Mouse (Mus musculus) layer of hippocampus, postnatal 14 days (tissue): ENCODE data around the gene Tchhl1. TPM values are rescaled to one million over a fixed set of nuclear protein-coding genes. Genes with fewer than 3 reads are reported as not detected.
"Not testable (repeated sequence)": the region's sequence is repeated elsewhere in the genome, so short reads cannot be mapped to it uniquely, and the experiment has no call there.

Experiments used
- DNase-seq, 2 experiments: peaks; one replicate each; pipeline ENCODE4 v3.0.0; 2021 to 2022; ENCODE audit warnings: low spot score in 2 of 2, mixed read lengths in 1 of 2
- long read RNA-seq, 2 experiments: library from polyadenylated mRNA; stranded (forward); transcript quantifications; one replicate each; pipeline ENCODE4 v2.0.0; 2021
- total RNA-seq, 2 experiments: library from RNA; stranded (reverse); gene quantifications; 2 replicates each; pipeline ENCODE4 v1.2.3; 2021

Gene Tchhl1
- not detected for total RNA-seq
- long read RNA-seq, experiment 1: 0 reads
- long read RNA-seq, experiment 2: 0 reads

DNA sequence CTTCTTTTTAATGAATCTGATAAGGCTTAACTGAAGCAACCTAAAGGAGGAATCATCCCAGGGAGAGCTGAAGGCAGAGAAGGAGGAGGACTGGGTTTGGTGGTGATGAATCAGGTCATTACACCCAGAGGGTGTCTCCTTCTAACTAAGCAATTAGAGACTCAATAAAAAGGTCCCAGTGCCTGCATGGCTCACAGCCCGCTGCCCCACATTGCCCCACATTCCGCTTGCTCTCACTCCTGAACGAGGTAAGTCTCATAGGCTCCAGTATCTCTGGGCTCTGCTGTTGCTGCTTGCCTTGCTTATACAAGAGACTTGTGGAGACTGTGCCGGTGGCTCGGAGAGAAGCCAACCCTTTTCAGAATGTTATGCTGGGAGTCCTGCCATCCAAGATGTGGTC is at the start of gene Tchhl1:
TSS of gene Tchhl1 (plus strand) at position 194 of the 400 bp plus-strand sequence.
- no peak for DNase-seq

- DNase-seq: no peak
Observed at GRCm38 (mm10) chr3:93431673-93432072, 36.9 kb upstream of the Tchhl1 start.

GRCm38 (mm10) chr3:93442030-93442429 is 26.5 kb upstream of the Tchhl1 start, which contains the start of gene Tchh:
Tchh (plus strand) TSS chr3:93442330.
- no peak for DNase-seq

GRCm38 (mm10) chr3:93443501-93444101 is 25.0 kb upstream of the Tchhl1 start:
- DNase-seq: peak; percentile 2 to 16

GRCm38 (mm10) chr3:93444343-93445164 is 24.0 kb upstream of the Tchhl1 start:
- DNase-seq: peak; percentile 46 to 56

- DNase-seq: peak; percentile 7 to 12
Observed at GRCm38 (mm10) chr3:93445165-93445705, 23.3 kb upstream of the Tchhl1 start.

GRCm38 (mm10) chr3:93446128-93446755 is 22.3 kb upstream of the Tchhl1 start:
- peak; percentile 11 to 12 for DNase-seq

DNA sequence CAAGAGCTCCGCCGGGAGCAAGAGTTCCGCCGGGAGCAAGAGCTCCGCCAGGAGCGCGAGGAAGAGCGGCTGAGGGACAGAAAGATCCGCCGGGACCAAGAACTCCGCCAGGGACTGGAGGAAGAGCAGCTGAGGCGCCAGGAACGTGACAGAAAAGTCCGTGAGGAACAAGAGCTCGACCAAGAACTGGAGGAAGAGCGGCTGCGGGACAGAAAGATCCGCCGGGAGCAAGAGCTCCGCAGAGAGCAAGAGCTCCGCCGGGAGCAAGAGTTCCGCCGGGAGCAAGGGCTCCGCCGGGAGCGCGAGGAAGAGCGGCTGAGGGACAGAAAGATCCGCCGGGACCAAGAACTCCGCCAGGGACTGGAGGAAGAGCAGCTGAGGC is 21.8 kb upstream of the Tchhl1 start:
- DNase-seq: not testable (repeated sequence)

DNA sequence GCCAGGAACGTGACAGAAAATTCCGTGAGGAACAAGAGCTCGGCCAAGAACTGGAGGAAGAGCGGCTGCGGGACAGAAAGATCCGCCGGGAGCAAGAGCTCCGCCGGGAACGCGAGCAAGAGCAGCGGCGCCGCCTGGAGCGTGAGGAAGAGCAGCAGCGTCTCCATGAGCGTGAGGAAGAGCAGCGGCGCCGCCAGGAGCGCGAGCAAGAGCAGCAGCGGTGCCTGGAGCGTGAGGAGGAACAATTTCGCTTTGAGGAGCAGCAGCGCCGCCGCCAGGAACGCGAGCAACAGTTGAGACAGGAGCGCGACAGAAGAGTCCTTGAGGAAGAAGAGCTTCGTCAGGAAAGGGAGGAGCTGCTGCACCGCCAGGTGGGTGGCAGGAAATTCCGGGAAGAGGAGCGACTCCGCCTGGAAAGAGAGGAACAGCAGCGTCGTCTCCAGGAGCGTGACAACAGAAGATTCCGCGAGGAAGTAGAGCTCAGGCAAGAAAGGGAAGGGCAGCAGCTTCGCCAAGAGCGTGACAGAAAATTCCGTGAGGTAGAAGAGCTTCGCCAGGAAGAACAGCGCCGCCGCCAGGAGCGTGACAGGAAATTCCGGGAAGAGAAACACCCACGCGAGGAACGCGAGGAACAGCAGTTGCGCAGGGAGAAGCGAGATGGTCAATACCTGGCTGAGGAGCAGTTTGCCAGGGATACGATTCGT is 21.3 kb upstream of the Tchhl1 start:
- peak; percentile 43 to 50 for DNase-seq

GRCm38 (mm10) chr3:93466556-93466955 is 2.0 kb upstream of the Tchhl1 start:
- DNase-seq: no peak

DNA sequence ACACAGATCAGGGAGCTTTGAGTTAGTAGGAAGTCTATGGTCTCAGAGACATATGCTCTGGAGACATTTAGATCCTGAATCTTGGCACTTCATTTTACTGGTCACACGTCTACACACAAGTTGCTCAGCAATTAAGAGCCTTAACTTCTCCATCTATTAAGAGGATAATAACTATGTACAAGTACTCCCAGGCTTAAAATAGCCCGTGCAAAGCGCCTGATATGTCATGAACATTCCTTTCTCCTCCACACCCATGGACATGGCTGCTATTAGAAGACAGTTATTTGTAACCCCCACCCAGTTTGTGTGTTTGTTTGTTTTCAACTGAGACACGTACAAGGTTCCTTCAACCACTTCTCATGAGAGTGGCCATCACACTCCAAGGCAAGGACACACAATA is 1.4 kb upstream of the Tchhl1 start:
- no peak for DNase-seq

DNA sequence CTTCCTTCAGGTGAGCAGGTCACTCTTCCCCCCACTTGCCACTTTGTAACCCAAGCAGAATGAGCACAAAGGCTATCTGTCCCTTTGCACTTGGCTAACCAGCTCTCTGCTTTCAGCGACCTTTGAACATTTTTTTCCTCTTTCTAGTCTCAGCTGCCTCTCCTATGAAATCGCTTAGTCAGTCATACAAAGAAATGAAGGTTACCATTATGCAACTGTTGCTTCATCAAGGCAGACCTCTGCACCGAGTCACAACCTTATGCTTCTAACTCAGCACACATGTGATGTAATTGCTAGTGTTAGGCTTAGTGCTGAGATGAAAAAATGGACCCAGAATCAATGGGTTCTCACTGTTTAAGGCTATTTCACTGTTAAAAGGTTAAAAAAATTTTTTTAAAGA is 1.1 kb downstream of the Tchhl1 start:
- DNase-seq: no peak

DNA sequence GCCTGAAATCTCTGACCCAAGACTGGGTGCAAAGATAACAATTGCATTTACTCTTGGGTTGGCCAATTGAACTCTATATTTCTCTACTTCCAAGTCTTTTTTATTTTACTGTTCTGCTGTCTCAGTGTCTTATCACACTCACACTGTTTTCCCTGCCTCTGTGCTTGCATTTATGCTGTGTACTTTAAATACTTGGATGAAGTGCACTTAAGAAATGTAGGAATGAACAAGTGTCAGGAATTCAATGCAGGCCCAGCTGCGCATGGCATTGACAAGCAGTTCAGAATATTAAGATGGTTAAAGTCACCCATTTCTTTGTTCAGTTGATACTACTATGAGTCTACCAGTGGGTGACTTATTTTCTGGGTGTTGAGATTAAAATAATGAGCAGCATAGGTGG is 11.5 kb downstream of the Tchhl1 start:
- no peak for DNase-seq

GRCm38 (mm10) chr3:93481982-93482616 is 13.5 kb downstream of the Tchhl1 start:
- DNase-seq: no peak

DNA sequence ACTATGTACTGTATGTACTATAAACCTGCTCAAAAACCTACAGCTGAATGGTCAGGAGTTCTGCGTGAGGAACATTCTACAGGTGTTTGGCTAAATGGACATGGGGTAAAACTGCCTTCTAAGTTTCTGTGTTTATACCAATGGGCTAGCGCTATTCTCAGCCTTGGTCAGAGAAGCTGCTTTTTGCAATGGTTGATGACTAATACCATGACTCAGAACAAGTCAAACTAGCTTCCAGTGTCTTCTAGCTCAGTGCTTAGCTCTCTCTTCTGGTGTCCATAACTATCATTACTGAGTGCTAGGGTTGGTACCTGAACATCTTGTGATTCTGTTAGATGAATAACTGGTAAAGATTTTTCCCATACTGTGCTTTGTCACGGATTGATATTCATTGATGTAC is 17.1 kb downstream of the Tchhl1 start:
- no peak for DNase-seq

- no peak for DNase-seq
Observed at GRCm38 (mm10) chr3:93488541-93488940, 20.0 kb downstream of the Tchhl1 start.

GRCm38 (mm10) chr3:93492176-93492575 is 23.6 kb downstream of the Tchhl1 start:
- DNase-seq: no peak

- peak; percentile 34 to 64 for DNase-seq
Observed at GRCm38 (mm10) chr3:93493992-93494391, 25.4 kb downstream of the Tchhl1 start.

GRCm38 (mm10) chr3:93494774-93495173 is 26.2 kb downstream of the Tchhl1 start:
- not testable (repeated sequence) for DNase-seq

- no peak for DNase-seq
Observed at GRCm38 (mm10) chr3:93497131-93497530, 28.6 kb downstream of the Tchhl1 start.

DNA sequence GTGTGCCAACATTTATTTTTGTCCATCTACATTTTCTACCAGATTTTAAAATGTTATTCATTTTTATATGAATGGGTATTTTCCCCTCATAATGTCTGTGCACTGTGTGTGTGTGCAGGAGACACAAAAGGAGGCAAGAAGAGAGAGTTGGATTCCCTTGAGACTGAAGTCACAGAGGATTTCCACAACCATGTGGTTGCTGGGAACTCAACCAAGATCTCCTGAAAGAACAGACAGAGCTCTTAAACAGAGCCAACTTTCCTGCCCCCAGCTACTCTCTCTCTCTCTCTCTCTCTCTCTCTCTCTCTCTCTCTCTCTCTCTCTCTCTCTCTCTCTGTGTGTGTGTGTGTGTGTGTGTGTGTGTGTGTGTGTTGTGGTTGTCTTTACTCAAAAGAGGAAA is 30.6 kb downstream of the Tchhl1 start:
- no peak for DNase-seq
